Mouse (Mus musculus): Measurements from ENCODE around the gene Rbm20. TPM values are rescaled to one million over a fixed set of nuclear protein-coding genes. Genes with fewer than 3 reads are reported as not detected.

The Rbm20 gene
- polyA plus RNA-seq, 1 experiment from 2014 or later, result 2.7 TPM

- H3K9me3 ChIP-seq (ENCODE audit: control insufficient read depth, low read length), result no peaks in the 10 kb centered on the region
- no peaks in the 10 kb centered on the region for H3K36me3 ChIP-seq (ENCODE audit: control insufficient read depth, insufficient read depth, low read length)
- H3K27ac ChIP-seq (replicated peaks; ENCODE audit: low read depth, low read length), result no peak overlapping the region
- H3K27me3 ChIP-seq (ENCODE audit: control insufficient read depth, insufficient read depth, low read length), result no peaks in the 10 kb centered on the region
- no peak overlapping the region for H3K9ac ChIP-seq (ENCODE audit: low read length)
- 10% methylated on average over 7 of the region's 7 CpGs for WGBS
- H3K4me2 ChIP-seq (ENCODE audit: low read depth, severe bottlenecking), result no peak overlapping the region
- peaks cover 23% of the 10 kb centered on the region for H3K4me1 ChIP-seq (ENCODE audit: control insufficient read depth, insufficient read depth, low read length)
- DNase-seq (ENCODE audit: low spot score) (peak; percentile 65), ATAC-seq (ENCODE audit: insufficient number of reproducible peaks, low FRiP score, low TSS enrichment, low read depth) (peak; percentile 36; the same call in 1 of the 2 replicates)
- no peak overlapping the region for H3K4me3 ChIP-seq (ENCODE audit: low read depth, low read length)
These were observed 155.4 kb downstream of the Rbm20 start for GRCm38 (mm10) chr19:53832512-53832911.

- H3K36me3 ChIP-seq (ENCODE audit: control insufficient read depth, insufficient read depth, low read length), result no peaks in the 10 kb centered on the region
- WGBS, result 29% methylated on average over 8 of the region's 8 CpGs
- H3K27ac ChIP-seq (replicated peaks; ENCODE audit: low read depth, low read length), result no peak overlapping the region
- H3K4me3 ChIP-seq (ENCODE audit: low read depth, low read length), result no peak overlapping the region
- H3K27me3 ChIP-seq (ENCODE audit: control insufficient read depth, insufficient read depth, low read length), result no peaks in the 10 kb centered on the region
- H3K4me2 ChIP-seq (ENCODE audit: low read depth, severe bottlenecking), result no peak overlapping the region
- peaks cover 23% of the 10 kb centered on the region for H3K4me1 ChIP-seq (ENCODE audit: control insufficient read depth, insufficient read depth, low read length)
- H3K9ac ChIP-seq (ENCODE audit: low read length), result no peak overlapping the region
- DNase-seq (ENCODE audit: low spot score), result no peak
- no peak for ATAC-seq (ENCODE audit: insufficient number of reproducible peaks, low FRiP score, low TSS enrichment, low read depth)
- H3K9me3 ChIP-seq (ENCODE audit: control insufficient read depth, low read length), result no peaks in the 10 kb centered on the region
These were observed 156.8 kb downstream of the Rbm20 start for GRCm38 (mm10) chr19:53833745-53834369.

GRCm38 (mm10) chr19:53836569-53837454 lies 159.7 kb downstream of the Rbm20 start:
- 16% methylated on average over 6 of the region's 6 CpGs for WGBS
- Histone ChIP-seq H3K27me3 (ENCODE audit: control insufficient read depth, insufficient read depth, low read length) (no peaks in the 10 kb centered on the region), H3K9ac (ENCODE audit: low read length) (no peak overlapping the region), H3K4me3 (ENCODE audit: low read depth, low read length) (no peak overlapping the region), H3K4me1 (ENCODE audit: control insufficient read depth, insufficient read depth, low read length) (peaks cover 19% of the 10 kb centered on the region), H3K36me3 (ENCODE audit: control insufficient read depth, insufficient read depth, low read length) (no peaks in the 10 kb centered on the region), H3K9me3 (ENCODE audit: control insufficient read depth, low read length) (no peaks in the 10 kb centered on the region), H3K4me2 (ENCODE audit: low read depth, severe bottlenecking) (no peak overlapping the region), H3K27ac (replicated peaks; ENCODE audit: low read depth, low read length) (no peak overlapping the region)
- no peak for DNase-seq (ENCODE audit: low spot score)
- no peak for ATAC-seq (ENCODE audit: insufficient number of reproducible peaks, low FRiP score, low TSS enrichment, low read depth)

GRCm38 (mm10) chr19:53838850-53839249 lies 161.7 kb downstream of the Rbm20 start:
- H3K4me3 ChIP-seq (ENCODE audit: low read depth, low read length), result no peak overlapping the region
- peaks cover 9% of the 10 kb centered on the region for H3K4me1 ChIP-seq (ENCODE audit: control insufficient read depth, insufficient read depth, low read length)
- WGBS, result 60% methylated on average over 9 of the region's 9 CpGs
- ATAC-seq (ENCODE audit: insufficient number of reproducible peaks, low FRiP score, low TSS enrichment, low read depth) (no peak), DNase-seq (ENCODE audit: low spot score) (no peak)
- H3K9ac ChIP-seq (ENCODE audit: low read length), result no peak overlapping the region
- H3K4me2 ChIP-seq (ENCODE audit: low read depth, severe bottlenecking), result no peak overlapping the region
- no peaks in the 10 kb centered on the region for H3K27me3 ChIP-seq (ENCODE audit: control insufficient read depth, insufficient read depth, low read length)
- no peaks in the 10 kb centered on the region for H3K9me3 ChIP-seq (ENCODE audit: control insufficient read depth, low read length)
- H3K36me3 ChIP-seq (ENCODE audit: control insufficient read depth, insufficient read depth, low read length), result no peaks in the 10 kb centered on the region
- no peak overlapping the region for H3K27ac ChIP-seq (replicated peaks; ENCODE audit: low read depth, low read length)

GRCm38 (mm10) chr19:53839837-53840236 lies 162.7 kb downstream of the Rbm20 start:
- no peaks in the 10 kb centered on the region for H3K36me3 ChIP-seq (ENCODE audit: control insufficient read depth, insufficient read depth, low read length)
- no peaks in the 10 kb centered on the region for H3K27me3 ChIP-seq (ENCODE audit: control insufficient read depth, insufficient read depth, low read length)
- H3K9ac ChIP-seq (ENCODE audit: low read length), result no peak overlapping the region
- DNase-seq (ENCODE audit: low spot score) (no peak), ATAC-seq (ENCODE audit: insufficient number of reproducible peaks, low FRiP score, low TSS enrichment, low read depth) (no peak)
- H3K9me3 ChIP-seq (ENCODE audit: control insufficient read depth, low read length), result no peaks in the 10 kb centered on the region
- no peak overlapping the region for H3K4me3 ChIP-seq (ENCODE audit: low read depth, low read length)
- 48% methylated on average over 6 of the region's 6 CpGs for WGBS
- H3K27ac ChIP-seq (replicated peaks; ENCODE audit: low read depth, low read length), result no peak overlapping the region
- H3K4me2 ChIP-seq (ENCODE audit: low read depth, severe bottlenecking), result no peak overlapping the region
- peaks cover 7% of the 10 kb centered on the region; the same call in 1 of the 2 replicates for H3K4me1 ChIP-seq (ENCODE audit: control insufficient read depth, insufficient read depth, low read length)

- Histone ChIP-seq H3K9ac (ENCODE audit: low read length) (no peak overlapping the region), H3K9me3 (ENCODE audit: control insufficient read depth, low read length) (no peaks in the 10 kb centered on the region), H3K36me3 (ENCODE audit: control insufficient read depth, insufficient read depth, low read length) (no peaks in the 10 kb centered on the region), H3K4me3 (ENCODE audit: low read depth, low read length) (no peak overlapping the region), H3K4me2 (ENCODE audit: low read depth, severe bottlenecking) (no peak overlapping the region), H3K4me1 (ENCODE audit: control insufficient read depth, insufficient read depth, low read length) (0 out of 2 replicates have a peak, but pooled peaks cover 3% of the 10 kb centered on the region), H3K27ac (replicated peaks; ENCODE audit: low read depth, low read length) (no peak overlapping the region), H3K27me3 (ENCODE audit: control insufficient read depth, insufficient read depth, low read length) (no peaks in the 10 kb centered on the region)
- ATAC-seq (ENCODE audit: insufficient number of reproducible peaks, low FRiP score, low TSS enrichment, low read depth) (no peak), DNase-seq (ENCODE audit: low spot score) (no peak)
- WGBS, result 69% methylated on average over 8 of the region's 8 CpGs
These were observed 164.8 kb downstream of the Rbm20 start for GRCm38 (mm10) chr19:53841915-53842314.

GRCm38 (mm10) chr19:53843972-53844371 lies 166.9 kb downstream of the Rbm20 start:
- Histone ChIP-seq H3K9ac (ENCODE audit: low read length) (no peak overlapping the region), H3K27me3 (ENCODE audit: control insufficient read depth, insufficient read depth, low read length) (no peaks in the 10 kb centered on the region), H3K4me3 (ENCODE audit: low read depth, low read length) (no peak overlapping the region), H3K9me3 (ENCODE audit: control insufficient read depth, low read length) (no peaks in the 10 kb centered on the region), H3K36me3 (ENCODE audit: control insufficient read depth, insufficient read depth, low read length) (no peaks in the 10 kb centered on the region), H3K4me1 (ENCODE audit: control insufficient read depth, insufficient read depth, low read length) (0 out of 2 replicates have a peak, but pooled peaks cover 3% of the 10 kb centered on the region), H3K4me2 (ENCODE audit: low read depth, severe bottlenecking) (no peak overlapping the region), H3K27ac (replicated peaks; ENCODE audit: low read depth, low read length) (no peak overlapping the region)
- 92% methylated on average over 8 of the region's 8 CpGs for WGBS
- ATAC-seq (ENCODE audit: insufficient number of reproducible peaks, low FRiP score, low TSS enrichment, low read depth), result no peak
- DNase-seq (ENCODE audit: low spot score), result no peak

GRCm38 (mm10) chr19:53848272-53848995 lies 171.3 kb downstream of the Rbm20 start:
- Histone ChIP-seq H3K4me3 (ENCODE audit: low read depth, low read length) (no peak overlapping the region), H3K36me3 (ENCODE audit: control insufficient read depth, insufficient read depth, low read length) (no peaks in the 10 kb centered on the region), H3K4me2 (ENCODE audit: low read depth, severe bottlenecking) (no peak overlapping the region), H3K4me1 (ENCODE audit: control insufficient read depth, insufficient read depth, low read length) (peaks cover 19% of the 10 kb centered on the region), H3K27me3 (ENCODE audit: control insufficient read depth, insufficient read depth, low read length) (no peaks in the 10 kb centered on the region), H3K27ac (replicated peaks; ENCODE audit: low read depth, low read length) (no peak overlapping the region), H3K9ac (ENCODE audit: low read length) (no peak overlapping the region), H3K9me3 (ENCODE audit: control insufficient read depth, low read length) (no peaks in the 10 kb centered on the region)
- ATAC-seq (ENCODE audit: insufficient number of reproducible peaks, low FRiP score, low TSS enrichment, low read depth) (no peak), DNase-seq (ENCODE audit: low spot score) (no peak)
- WGBS, result 85% methylated on average over 10 of the region's 10 CpGs

All from limb, embryonic 11.5 days (tissue).